Mouse (Mus musculus) embryonic facial prominence, embryonic 12.5 days (tissue): Measurements from ENCODE around the gene Midn. TPM values are rescaled to one million over a fixed set of nuclear protein-coding genes. Genes with fewer than 3 reads are reported as not detected.

Experiments
- ATAC-seq: fragments of 200-750 bp; cut with Nextera tagmentation; 2 replicates; pipeline ENCODE4 v1.8.0; 2017; ENCODE audit not compliant: insufficient number of reproducible peaks, insufficient read depth, low FRiP score, low TSS enrichment
- H3K27ac ChIP-seq: fragments of 300-500 bp; sonication (generic); 2 replicates; pipeline ENCODE4 v1.5.1; 2016; ENCODE audit warnings: mild to moderate bottlenecking
- H3K27me3 ChIP-seq: fragments of 300-500 bp; sonication (generic); 2 replicates; pipeline ENCODE4 v1.6.1; 2016; ENCODE audit warnings: mild to moderate bottlenecking, moderate library complexity
- H3K36me3 ChIP-seq: fragments of 300-500 bp; sonication (generic); 2 replicates; pipeline ENCODE4 v1.6.1; 2016; ENCODE audit warnings: mild to moderate bottlenecking
- H3K4me1 ChIP-seq: fragments of 300-500 bp; sonication (generic); 2 replicates; pipeline ENCODE4 v1.6.1; 2016
- H3K4me2 ChIP-seq: fragments of 300-500 bp; sonication (generic); replicated peaks from 2 replicates; pipeline ENCODE4 v1.6.1; 2016; ENCODE audit warnings: mild to moderate bottlenecking, moderate library complexity
- H3K4me3 ChIP-seq: fragments of 300-500 bp; sonication (generic); 2 replicates; pipeline ENCODE4 v1.5.1; 2016; ENCODE audit warnings: mild to moderate bottlenecking
- H3K9ac ChIP-seq: fragments of 300-500 bp; sonication (generic); 2 replicates; pipeline ENCODE4 v1.6.1; 2016; ENCODE audit warnings: mild to moderate bottlenecking, moderate library complexity
- H3K9me3 ChIP-seq: fragments of 300-500 bp; sonication (generic); 2 replicates; pipeline ENCODE4 v1.6.1; 2016; ENCODE audit warnings: mild to moderate bottlenecking, moderate library complexity
- WGBS: fragments of 180-500 bp; shearing (Covaris S2); methylation state at CpG from one replicate; pipeline ENCODE4 v1.1.7; 2016; 5-methylcytosine and 5-hydroxymethylcytosine counted together
- polyA plus RNA-seq: library from polyadenylated mRNA; unstranded; fragments of >200 nt; fragmentation: Nextera tagmentation; extraction: Ambion mirVana; gene quantifications from 2 replicates; pipeline ENCODE4 v1.2.1, GENCODE M21; 2016

Gene Midn
- polyA plus RNA-seq, 1 experiment from 2014 or later = 35.1 TPM

DNA sequence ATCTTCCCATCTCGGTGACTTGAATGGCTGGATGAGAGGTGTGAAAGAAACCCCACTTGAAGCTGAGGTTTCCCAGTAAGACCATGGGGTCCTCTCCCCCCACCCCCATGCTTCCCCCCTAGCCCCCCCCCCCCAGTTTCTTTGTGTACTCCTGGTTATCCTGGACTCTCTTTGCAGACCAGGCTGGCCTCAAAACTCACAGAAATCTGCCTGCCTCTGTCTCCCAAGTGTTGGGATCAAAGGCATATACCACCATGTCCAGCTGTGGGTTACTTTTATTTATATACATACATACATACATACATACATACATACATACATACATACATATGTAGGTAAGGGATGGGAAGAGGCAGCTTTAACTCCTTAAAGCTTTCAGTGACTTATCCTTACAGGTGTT lies 21.0 kb downstream of the Midn start:
- no peak for ATAC-seq
- peak overlapping the region; percentile 98; the same call in 1 of the 2 replicates for H3K27ac ChIP-seq
- peak overlapping the region; percentile 94 for H3K9ac ChIP-seq
- peak overlapping the region; percentile 64 for H3K4me3 ChIP-seq
- H3K4me2 ChIP-seq = peak overlapping the region; percentile 67
- 80% methylated on average over 1 of the region's 1 CpGs for whole genome bisulfite sequencing
- H3K27me3 ChIP-seq = no peaks in the 10 kb centered on the region
- H3K36me3 ChIP-seq = peaks cover 27% of the 10 kb centered on the region
- H3K9me3 ChIP-seq = no peaks in the 10 kb centered on the region
- peaks cover 46% of the 10 kb centered on the region for H3K4me1 ChIP-seq

DNA sequence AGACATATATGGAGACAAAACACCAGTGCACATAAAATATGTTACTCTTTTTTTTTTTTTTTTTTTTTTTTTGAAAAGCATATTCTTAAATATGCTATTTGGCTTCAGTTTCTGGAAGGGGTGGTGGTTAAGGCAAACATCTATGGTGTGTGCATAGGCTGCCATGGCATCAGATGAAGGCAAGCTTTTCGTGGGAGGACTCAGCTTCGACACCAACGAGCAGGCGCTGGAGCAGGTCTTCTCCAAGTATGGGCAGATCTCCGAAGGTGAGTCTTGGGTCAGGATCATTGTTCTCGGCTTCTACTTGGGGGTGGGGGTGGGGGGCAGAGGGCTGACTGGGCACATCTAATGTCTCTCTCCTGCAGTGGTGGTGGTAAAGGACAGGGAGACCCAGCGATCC lies 21.6 kb downstream of the Midn start:
- Histone ChIP-seq H3K9ac (no peak overlapping the region), H3K4me3 (no peak overlapping the region), H3K36me3 (peaks cover 27% of the 10 kb centered on the region), H3K27me3 (no peaks in the 10 kb centered on the region), H3K27ac (no peak overlapping the region), H3K4me2 (no peak overlapping the region), H3K9me3 (no peaks in the 10 kb centered on the region), H3K4me1 (peaks cover 42% of the 10 kb centered on the region)
- 92% methylated on average over 7 of the region's 7 CpGs for WGBS
- no peak for ATAC-seq

DNA sequence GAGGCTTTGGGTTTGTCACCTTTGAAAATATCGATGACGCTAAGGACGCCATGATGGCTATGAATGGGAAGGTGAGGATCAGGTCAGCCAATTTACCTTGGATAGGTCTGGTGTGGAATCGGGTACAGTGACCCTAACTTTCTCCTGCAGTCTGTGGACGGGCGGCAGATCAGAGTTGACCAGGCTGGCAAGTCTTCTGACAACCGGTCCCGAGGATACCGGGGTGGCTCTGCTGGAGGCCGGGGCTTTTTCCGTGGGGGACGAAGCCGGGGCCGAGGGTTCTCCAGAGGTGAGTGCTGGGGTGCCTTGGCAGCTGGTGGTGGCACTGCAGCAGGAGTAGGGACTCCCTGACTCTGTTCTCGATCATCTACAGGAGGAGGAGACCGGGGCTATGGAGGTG lies 22.0 kb downstream of the Midn start:
- H3K4me1 ChIP-seq = peaks cover 46% of the 10 kb centered on the region

DNA sequence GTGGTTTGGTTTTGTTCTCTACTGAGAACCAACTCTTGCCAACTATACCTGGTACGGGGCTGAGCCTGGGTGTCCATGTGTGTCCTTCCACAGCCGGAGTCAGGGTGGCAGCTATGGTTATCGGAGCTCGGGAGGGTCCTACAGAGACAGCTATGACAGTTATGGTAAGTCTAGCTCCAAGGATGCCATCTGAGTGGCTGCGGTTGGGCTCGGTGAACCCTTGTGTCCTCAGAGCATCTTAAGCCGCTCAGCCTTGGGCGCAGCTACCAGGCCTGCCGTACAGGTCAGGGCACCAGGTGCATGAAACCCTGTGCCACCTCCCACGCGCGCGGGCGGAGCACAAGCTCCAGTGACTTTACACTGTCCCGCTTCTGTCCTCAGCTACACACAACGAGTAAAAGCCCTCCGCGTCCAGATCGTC lies 22.5 kb downstream of the Midn start:
- 0 out of 2 replicates have a peak overlapping the region, but pooled peaks have one; percentile 2 for H3K4me3 ChIP-seq
- whole genome bisulfite sequencing = 96% methylated on average over 19 of the region's 19 CpGs

More for the DNA sequence above, 22.0 kb downstream of the Midn start:
- Histone ChIP-seq H3K9me3 (no peaks in the 10 kb centered on the region), H3K36me3 (peaks cover 27% of the 10 kb centered on the region), H3K9ac (peak overlapping the region; percentile 10; the same call in 1 of the 2 replicates), H3K27ac (no peak overlapping the region), H3K4me3 (0 out of 2 replicates have a peak overlapping the region, but pooled peaks have one; percentile 2), H3K4me2 (no peak overlapping the region), H3K27me3 (no peaks in the 10 kb centered on the region)
- WGBS = 97% methylated on average over 16 of the region's 16 CpGs
- no peak for ATAC-seq

GRCm38 (mm10) chr10:80171252-80171651 lies 23.2 kb downstream of the Midn start:
- H3K4me3 ChIP-seq = no peak overlapping the region
- no peaks in the 10 kb centered on the region for H3K27me3 ChIP-seq
- no peaks in the 10 kb centered on the region for H3K9me3 ChIP-seq
- 87% methylated on average over 15 of the region's 15 CpGs for WGBS
- H3K4me1 ChIP-seq = peaks cover 37% of the 10 kb centered on the region
- H3K4me2 ChIP-seq = no peak overlapping the region
- H3K36me3 ChIP-seq = peaks cover 27% of the 10 kb centered on the region
- H3K27ac ChIP-seq = peak overlapping the region; percentile 76; the same call in 1 of the 2 replicates
- 0 out of 2 replicates have a peak overlapping the region, but pooled peaks have one; percentile 3 for H3K9ac ChIP-seq
- no peak for ATAC-seq

More for the DNA sequence above, 22.5 kb downstream of the Midn start:
- Histone ChIP-seq H3K27ac (no peak overlapping the region), H3K36me3 (peaks cover 27% of the 10 kb centered on the region), H3K4me2 (no peak overlapping the region), H3K4me1 (peaks cover 41% of the 10 kb centered on the region), H3K9me3 (no peaks in the 10 kb centered on the region), H3K27me3 (no peaks in the 10 kb centered on the region), H3K9ac (0 out of 2 replicates have a peak overlapping the region, but pooled peaks have one; percentile 10)
- ATAC-seq = no peak

DNA sequence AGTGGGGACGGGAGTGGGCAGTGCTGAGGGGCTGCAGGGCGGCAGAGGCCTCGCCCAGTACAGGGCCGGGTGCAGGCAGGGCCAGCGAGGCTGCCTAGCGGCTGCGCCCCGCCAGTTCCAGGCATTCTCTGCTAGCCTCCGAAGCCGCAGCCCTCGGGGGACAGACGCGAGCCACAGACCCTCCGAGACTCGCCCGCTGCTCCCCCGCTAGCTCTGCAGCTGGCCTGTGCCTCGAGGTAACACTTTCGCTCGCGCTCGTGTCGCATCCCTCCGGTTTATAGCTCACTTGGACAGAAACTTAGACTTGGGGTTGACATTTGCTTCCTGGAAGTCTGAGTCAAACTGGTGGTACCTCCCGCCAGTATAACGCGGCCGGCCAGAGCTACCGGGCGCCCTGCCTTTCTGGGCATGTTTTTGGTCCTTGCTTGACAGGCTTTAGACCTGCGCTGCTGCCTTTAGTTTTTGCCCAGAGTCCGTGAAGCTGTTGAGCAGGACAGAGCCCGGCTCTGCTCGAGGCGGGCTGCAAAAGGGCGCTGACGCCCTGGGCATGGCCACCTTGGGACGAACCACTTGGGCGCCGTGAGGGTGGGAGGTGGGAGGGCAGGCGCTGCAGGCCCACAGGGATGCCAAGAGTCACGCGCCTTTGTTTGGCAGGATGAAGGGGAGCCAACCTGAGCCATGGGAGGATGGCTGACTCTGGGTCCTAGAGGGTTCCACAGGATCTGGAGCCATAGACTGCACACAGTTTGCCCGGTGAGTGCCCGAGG lies 23.9 kb downstream of the Midn start:
- 85% methylated on average over 45 of the region's 45 CpGs for WGBS
- H3K4me1 ChIP-seq = peaks cover 33% of the 10 kb centered on the region
- no peak for ATAC-seq

DNA sequence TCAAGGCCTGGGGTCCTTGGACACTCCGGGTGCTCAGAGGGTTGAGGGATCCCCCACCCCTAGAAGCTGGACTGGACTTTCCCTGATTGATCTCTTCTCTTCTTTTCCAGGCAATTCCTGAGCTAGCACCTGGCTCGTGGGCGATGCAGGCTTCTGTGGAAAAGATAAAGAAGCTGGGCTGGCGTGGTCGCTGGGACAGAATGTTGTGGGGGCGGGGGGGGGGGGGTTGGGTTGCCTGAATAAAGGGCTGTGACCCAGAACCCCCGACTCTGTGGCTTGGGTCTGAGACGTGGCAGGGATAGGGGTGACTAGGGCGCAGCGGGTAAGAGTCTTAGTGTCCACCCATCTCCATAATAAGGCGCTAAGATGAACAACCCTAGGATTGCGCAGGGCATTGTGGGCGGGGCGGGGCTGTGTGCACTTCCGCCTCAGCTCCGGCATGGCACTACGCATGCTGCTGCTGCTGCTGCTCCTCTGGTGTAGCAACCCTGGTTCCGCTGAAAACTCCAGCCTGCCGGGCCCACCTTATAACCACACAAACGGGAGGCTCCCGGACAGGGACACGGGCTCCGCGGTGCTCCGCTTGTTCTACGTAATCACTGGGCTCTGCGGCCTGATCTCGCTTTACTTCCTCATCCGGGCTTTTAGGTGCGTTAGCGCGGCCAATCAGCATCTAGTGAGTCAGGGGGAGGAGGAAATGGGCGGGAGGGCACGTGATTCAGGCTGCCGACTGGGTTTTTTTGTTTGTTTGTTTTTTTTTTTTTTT lies 24.6 kb downstream of the Midn start, which contains the start of gene 1600002K03Rik:
Gene 1600002K03Rik, plus strand, starts transcription at position 418 of the 766 bp plus-strand sequence.
- Histone ChIP-seq H3K36me3 (peaks cover 27% of the 10 kb centered on the region), H3K9ac (peak within 1 kb of the TSS; percentile 44), H3K27me3 (no peaks in the 10 kb centered on the region), H3K4me1 (peaks cover 33% of the 10 kb centered on the region), H3K27ac (peak within 1 kb of the TSS; percentile 76), H3K9me3 (no peaks in the 10 kb centered on the region), H3K4me3 (peak within 1 kb of the TSS; percentile 48), H3K4me2 (peak within 1 kb of the TSS; percentile 58)
- peak; percentile 43; the same call in 1 of the 2 replicates for ATAC-seq
- 8% methylated on average over 35 of the region's 35 CpGs for WGBS

More for the DNA sequence above, 23.9 kb downstream of the Midn start:
- H3K9ac ChIP-seq = peak overlapping the region; percentile 34; the same call in 1 of the 2 replicates
- peak overlapping the region; percentile 48; the same call in 1 of the 2 replicates for H3K4me3 ChIP-seq
- H3K27ac ChIP-seq = peak overlapping the region; percentile 76
- H3K4me2 ChIP-seq = peak overlapping the region; percentile 58; the same call in 1 of the 2 replicates
- no peaks in the 10 kb centered on the region for H3K9me3 ChIP-seq
- H3K36me3 ChIP-seq = peaks cover 27% of the 10 kb centered on the region
- no peaks in the 10 kb centered on the region for H3K27me3 ChIP-seq

GRCm38 (mm10) chr10:80173358-80173757 lies 25.3 kb downstream of the Midn start:
- H3K4me1 ChIP-seq = peaks cover 33% of the 10 kb centered on the region
- peak overlapping the region; percentile 76; the same call in 1 of the 2 replicates for H3K27ac ChIP-seq
- 9% methylated on average over 11 of the region's 11 CpGs for WGBS
- H3K9ac ChIP-seq = peak overlapping the region; percentile 44
- H3K27me3 ChIP-seq = no peaks in the 10 kb centered on the region
- peaks cover 27% of the 10 kb centered on the region for H3K36me3 ChIP-seq
- no peaks in the 10 kb centered on the region for H3K9me3 ChIP-seq
- peak overlapping the region; percentile 48 for H3K4me3 ChIP-seq
- no peak for ATAC-seq
- H3K4me2 ChIP-seq = peak overlapping the region; percentile 58

DNA sequence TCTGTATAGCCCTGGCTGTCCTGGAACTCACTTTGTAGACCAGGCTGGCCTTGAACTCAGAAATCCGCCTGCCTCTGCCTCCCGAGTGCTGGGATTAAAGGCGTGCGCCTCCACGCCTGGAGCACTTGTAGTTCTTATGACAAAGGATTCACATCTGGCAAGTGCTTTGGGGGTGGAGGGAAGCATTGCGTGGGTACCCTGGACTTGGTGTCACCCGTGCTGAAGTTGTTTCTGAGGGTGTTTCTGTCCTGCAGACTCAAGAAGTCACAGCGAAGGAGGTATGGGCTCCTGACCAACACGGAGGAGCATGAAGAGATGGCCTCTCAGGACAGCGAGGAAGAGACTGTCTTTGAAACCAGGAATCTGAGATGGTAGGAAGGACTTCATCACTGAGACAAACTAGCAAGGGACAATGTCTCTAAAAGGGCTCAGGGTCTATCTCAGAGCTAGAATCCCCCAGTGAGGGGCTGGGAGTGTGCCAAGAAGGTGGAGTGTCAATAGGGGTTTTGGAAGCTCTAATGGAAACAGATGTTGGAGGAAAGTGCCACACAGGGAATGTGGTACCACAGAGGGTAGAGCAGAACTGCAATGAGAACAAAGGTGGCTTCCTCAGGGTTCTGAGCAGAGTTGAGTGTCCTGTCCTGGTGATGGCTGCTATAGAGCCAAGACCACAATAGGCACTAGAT lies 26.0 kb downstream of the Midn start:
- WGBS = 85% methylated on average over 10 of the region's 10 CpGs
- Histone ChIP-seq H3K9me3 (no peaks in the 10 kb centered on the region), H3K27ac (no peak overlapping the region), H3K9ac (no peak overlapping the region), H3K27me3 (no peaks in the 10 kb centered on the region), H3K4me3 (no peak overlapping the region), H3K4me2 (no peak overlapping the region), H3K4me1 (peaks cover 27% of the 10 kb centered on the region), H3K36me3 (peaks cover 27% of the 10 kb centered on the region)
- no peak for ATAC-seq

- Histone ChIP-seq H3K36me3 (peaks cover 27% of the 10 kb centered on the region), H3K4me1 (peaks cover 24% of the 10 kb centered on the region), H3K4me3 (no peak overlapping the region), H3K9ac (no peak overlapping the region), H3K27ac (no peak overlapping the region), H3K9me3 (no peaks in the 10 kb centered on the region), H3K27me3 (no peaks in the 10 kb centered on the region), H3K4me2 (no peak overlapping the region)
- ATAC-seq = no peak
- 53% methylated on average over 2 of the region's 2 CpGs for WGBS
Measured at GRCm38 (mm10) chr10:80174705-80175104, 26.6 kb downstream of the Midn start.
